Mouse (Mus musculus) midbrain, embryonic 15.5 days (tissue): ENCODE results near the gene Rab33a. TPM values are rescaled to one million over a fixed set of nuclear protein-coding genes. Genes with fewer than 3 reads are reported as not detected.
A peak's percentile ranks its signal among the peaks of the same experiment; 100 is the strongest.

ENCODE experiments used
- ATAC-seq: fragments of 200-750 bp; cut with Nextera tagmentation; replicated peaks from 2 replicates; pipeline ENCODE4 v1.8.0; 2017; ENCODE audit warnings: moderate TSS enrichment
- H3K27ac ChIP-seq: fragments of 300-500 bp; sonication (generic); 2 replicates; pipeline ENCODE4 v1.5.1; 2015; ENCODE audit warnings: mild to moderate bottlenecking, inconsistent platforms
- H3K27me3 ChIP-seq: fragments of 300-500 bp; sonication (generic); replicated peaks from 2 replicates; pipeline ENCODE4 v1.6.1; 2015; ENCODE audit warnings: inconsistent platforms
- H3K36me3 ChIP-seq: fragments of 300-500 bp; sonication (generic); replicated peaks from 2 replicates; pipeline ENCODE4 v1.6.1; 2015; ENCODE audit warnings: inconsistent platforms
- H3K4me1 ChIP-seq: fragments of 300-500 bp; sonication (generic); 2 replicates; pipeline ENCODE4 v1.6.1; 2015; ENCODE audit warnings: inconsistent platforms
- H3K4me2 ChIP-seq: fragments of 300-500 bp; sonication (generic); 2 replicates; pipeline ENCODE4 v1.6.1; 2015; ENCODE audit warnings: inconsistent platforms, mild to moderate bottlenecking, moderate library complexity
- H3K4me3 ChIP-seq: fragments of 300-500 bp; sonication (generic); 2 replicates; pipeline ENCODE4 v1.5.1; 2015; ENCODE audit warnings: mild to moderate bottlenecking, inconsistent platforms
- H3K9ac ChIP-seq: fragments of 300-500 bp; sonication (generic); 2 replicates; pipeline ENCODE4 v1.6.1; 2015; ENCODE audit warnings: mild to moderate bottlenecking, inconsistent platforms
- H3K9me3 ChIP-seq: fragments of 300-500 bp; sonication (generic); 2 replicates; pipeline ENCODE4 v1.6.1; 2016; ENCODE audit warnings: inconsistent platforms
- WGBS: fragments of 180-500 bp; shearing (Covaris S2); methylation state at CpG from one replicate; pipeline ENCODE4 v1.1.7; 2015; ENCODE audit warnings: mixed read lengths; 5-methylcytosine and 5-hydroxymethylcytosine counted together
- polyA plus RNA-seq: library from polyadenylated mRNA; unstranded; fragments of >200 nt; fragmentation: Nextera tagmentation; extraction: Ambion mirVana; gene quantifications from 2 replicates; pipeline ENCODE4 v1.2.1, GENCODE M21; 2015

The Rab33a gene
- polyA plus RNA-seq, 1 experiment from 2014 or later: 98.1 TPM

DNA sequence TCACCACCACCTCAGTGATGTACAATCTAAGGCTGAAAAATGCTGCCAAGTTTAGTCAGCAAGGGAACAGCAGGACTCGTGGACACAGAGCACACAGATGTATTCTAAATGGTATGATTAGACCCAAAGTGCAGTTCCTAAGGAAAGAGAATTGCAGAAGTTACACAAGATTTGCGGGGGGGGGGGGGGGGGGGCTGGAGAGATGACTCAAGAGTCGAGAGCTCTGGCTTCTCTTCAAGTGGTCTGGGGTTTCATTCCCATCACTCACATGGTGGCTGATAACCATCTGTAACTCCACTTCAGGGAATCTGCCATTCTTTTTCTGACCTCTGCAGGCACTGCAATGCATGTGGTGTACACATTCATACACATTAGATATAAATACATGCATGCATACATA is 7.3 kb downstream of the Rab33a start:
- no peaks in the 10 kb centered on the region for H3K9me3 ChIP-seq
- H3K4me1 ChIP-seq: peaks cover 18% of the 10 kb centered on the region; the same call in 1 of the 2 replicates
- no peak overlapping the region for H3K9ac ChIP-seq
- no peak for ATAC-seq
- WGBS: 74% methylated on average over 3 of the region's 3 CpGs
- no peak overlapping the region for H3K4me2 ChIP-seq
- H3K27me3 ChIP-seq: no peaks in the 10 kb centered on the region
- no peaks in the 10 kb centered on the region; the same call in 1 of the 2 replicates for H3K36me3 ChIP-seq
- no peak overlapping the region for H3K27ac ChIP-seq
- H3K4me3 ChIP-seq: no peak overlapping the region

DNA sequence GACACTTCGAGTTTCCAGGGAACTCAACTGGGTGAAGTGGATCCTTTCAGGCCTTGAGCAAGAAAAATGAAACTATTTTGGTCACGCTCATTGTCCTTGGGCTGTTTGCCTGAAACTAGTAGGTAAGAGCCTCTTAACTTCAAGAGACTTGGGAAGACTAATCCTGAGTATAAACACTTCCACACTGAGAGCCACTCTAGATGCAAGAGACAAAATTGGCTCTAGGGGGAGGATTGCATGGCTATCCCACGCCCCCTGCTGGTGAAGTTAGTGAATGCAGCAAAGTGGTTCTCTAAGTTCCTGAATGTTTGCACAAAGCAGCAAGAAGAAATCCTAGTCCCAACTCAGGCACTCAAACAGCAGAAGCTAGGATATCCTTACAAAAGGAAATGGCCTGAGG is 13.1 kb downstream of the Rab33a start:
- H3K9me3 ChIP-seq: no peaks in the 10 kb centered on the region
- peak; percentile 62 for ATAC-seq
- H3K36me3 ChIP-seq: no peaks in the 10 kb centered on the region; the same call in 1 of the 2 replicates
- H3K27me3 ChIP-seq: no peaks in the 10 kb centered on the region
- no peaks in the 10 kb centered on the region for H3K4me1 ChIP-seq
- 36% methylated on average over 3 of the region's 3 CpGs for WGBS
- no peak overlapping the region for H3K27ac ChIP-seq
- no peak overlapping the region for H3K9ac ChIP-seq
- no peak overlapping the region for H3K4me3 ChIP-seq
- H3K4me2 ChIP-seq: no peak overlapping the region

Other genes starting within 250 kb of the Rab33a start
- gene Bcorl1, start 177.9 kb upstream of the Rab33a start, polyA plus RNA-seq: 6.2 and 8.4 TPM in 2 replicates
- gene Elf4, start 56.2 kb upstream of the Rab33a start, polyA plus RNA-seq: 0.50 and 0.80 TPM in 2 replicates
- gene Aifm1, start 5.7 kb upstream of the Rab33a start, polyA plus RNA-seq: 36.1 and 38.9 TPM in 2 replicates
- 9.2 and 9.3 TPM in 2 replicates for gene Zfp280c, start 75.2 kb downstream of the Rab33a start, polyA plus RNA-seq
- 42.0 and 43.4 TPM in 2 replicates for gene Slc25a14, start 104.1 kb downstream of the Rab33a start, polyA plus RNA-seq
- not detected in 2 replicates for gene Gpr119, start 155.2 kb downstream of the Rab33a start, polyA plus RNA-seq
- 21.2 and 22.1 TPM in 2 replicates for gene Rbmx2, start 175.7 kb downstream of the Rab33a start, polyA plus RNA-seq